Mouse (Mus musculus) spleen, postnatal 36 days (tissue): ENCODE measurements at regions not wholly inside any gene's neighbourhood (a gene's known extent, or its start where the extent isn't known, plus 50 kb on each side); places are given as distances from the start of the nearest gene placed in this dataset.

Experiments used
- DNase-seq, 2 experiments: peaks; one replicate each; pipeline ENCODE4 v3.0.0; 2022; ENCODE audit warnings: low spot score in 2 of 2, mixed read lengths in 1 of 2

GRCm38 (mm10) chr5:39847187-39847586, 91.9 kb upstream of the Hs3st1 start:
- DNase-seq, result no peak

DNA sequence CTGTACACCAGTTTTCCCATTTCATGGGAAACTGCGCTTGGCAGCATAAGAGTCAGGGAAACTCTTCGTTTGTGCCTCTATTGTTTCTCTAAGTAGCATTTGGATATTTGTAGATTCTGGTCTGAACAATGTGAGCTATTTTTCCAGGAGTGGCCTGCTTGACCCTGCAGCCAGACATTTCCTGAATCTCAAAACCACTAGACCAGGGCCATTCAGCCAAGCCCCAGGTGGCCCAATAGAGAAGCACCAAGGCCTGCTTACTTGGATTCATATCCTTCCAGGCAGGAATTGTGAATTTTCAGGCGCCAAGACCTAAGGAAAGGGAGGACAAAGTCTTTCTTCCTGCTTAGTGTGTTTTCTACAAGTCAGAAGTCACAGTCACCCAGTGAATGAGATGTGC, 85.9 kb upstream of the Hs3st1 start:
- DNase-seq, result no peak

DNA sequence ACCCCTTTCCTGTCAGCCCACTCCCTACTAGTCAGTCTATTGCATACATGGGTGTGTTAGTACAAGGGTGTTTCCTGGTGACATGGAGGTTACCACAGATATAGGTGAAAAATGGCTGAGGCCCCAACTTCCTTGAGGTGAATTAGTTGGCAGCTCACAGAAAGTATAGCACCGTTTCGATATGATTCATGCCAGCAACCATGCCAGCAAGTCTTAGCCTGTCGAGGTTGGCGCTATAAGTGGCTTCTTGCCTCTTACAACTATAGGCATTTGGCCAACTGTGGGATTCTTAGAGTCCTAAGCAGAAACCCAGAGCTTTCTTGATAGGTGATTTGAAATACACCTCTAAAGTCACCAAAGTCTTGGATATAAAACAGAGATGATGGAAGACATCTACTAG, 85.3 kb upstream of the Hs3st1 start:
- DNase-seq, result no peak

- no peak for DNase-seq
These were observed 77.3 kb upstream of the Hs3st1 start for GRCm38 (mm10) chr5:39832565-39832964.

- no peak for DNase-seq
These were observed 69.4 kb upstream of the Hs3st1 start for GRCm38 (mm10) chr5:39824680-39825079.

DNA sequence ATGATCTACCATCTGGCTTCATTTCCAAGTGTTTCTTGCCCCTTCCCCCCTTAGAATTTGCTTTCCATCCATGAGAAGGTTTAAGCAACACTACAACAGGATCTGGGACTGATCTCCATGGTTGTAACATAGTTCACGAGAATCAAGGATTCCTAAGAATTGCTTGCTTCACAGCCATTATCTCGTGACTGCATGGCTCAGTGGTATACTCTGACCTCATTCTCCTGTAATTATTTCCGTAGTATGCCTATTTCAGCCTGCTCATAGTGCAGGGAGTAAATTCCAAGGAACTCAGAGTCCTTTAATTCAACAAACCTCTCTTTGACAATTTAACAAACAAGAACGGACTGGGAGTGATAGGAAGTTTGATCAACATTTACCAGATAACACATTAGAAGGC, 51.4 kb upstream of the Hs3st1 start:
- DNase-seq, result no peak
